Mouse (Mus musculus) telencephalon, adult 2 months (tissue): ENCODE data around the gene Stxbp6.

Experiments used
- DNase-seq: peaks from one replicate; pipeline ENCODE4 v3.0.0-alpha.2; 2011; ENCODE audit warnings: low read depth, low spot score

Gene Stxbp6

DNA sequence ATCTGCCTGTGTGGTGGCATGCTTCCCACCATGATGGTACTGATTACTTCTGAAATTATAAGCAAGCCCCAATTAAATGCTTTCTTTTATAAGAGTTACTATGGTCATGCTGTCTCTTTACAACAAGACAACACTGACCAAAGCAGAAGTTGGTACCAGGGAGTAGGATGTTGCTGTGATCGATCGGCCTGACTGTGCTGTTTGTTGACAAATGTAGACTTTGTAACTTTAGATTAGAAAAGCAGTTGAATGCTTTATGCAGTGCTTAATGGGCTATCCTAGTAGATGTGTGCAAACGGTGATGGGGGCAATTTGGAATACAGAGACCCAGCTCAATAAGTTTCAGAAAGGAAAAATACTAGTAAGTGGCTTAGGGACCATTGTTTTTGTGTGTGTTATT lies 77.6 kb downstream of the Stxbp6 start:
- DNase-seq, result no peak

DNA sequence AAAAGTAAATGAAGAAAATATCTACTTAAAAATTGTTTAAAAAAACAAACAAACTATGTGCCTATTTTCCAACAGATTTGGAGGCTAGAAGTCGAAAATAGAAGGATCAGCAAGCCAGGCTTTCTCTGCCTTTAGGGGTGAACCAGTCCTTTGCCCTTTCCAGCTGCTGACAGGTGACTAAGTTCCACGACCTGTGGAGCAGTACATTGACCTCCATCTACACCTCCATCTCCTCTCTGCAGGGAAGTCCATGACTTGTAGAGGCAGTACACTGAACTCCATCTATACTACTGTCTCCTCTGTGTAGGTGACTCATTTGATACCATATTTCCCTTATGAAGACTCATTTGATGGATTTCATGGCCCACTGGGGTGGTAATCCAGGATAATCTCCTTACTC lies 78.2 kb downstream of the Stxbp6 start:
- DNase-seq, result no peak

DNA sequence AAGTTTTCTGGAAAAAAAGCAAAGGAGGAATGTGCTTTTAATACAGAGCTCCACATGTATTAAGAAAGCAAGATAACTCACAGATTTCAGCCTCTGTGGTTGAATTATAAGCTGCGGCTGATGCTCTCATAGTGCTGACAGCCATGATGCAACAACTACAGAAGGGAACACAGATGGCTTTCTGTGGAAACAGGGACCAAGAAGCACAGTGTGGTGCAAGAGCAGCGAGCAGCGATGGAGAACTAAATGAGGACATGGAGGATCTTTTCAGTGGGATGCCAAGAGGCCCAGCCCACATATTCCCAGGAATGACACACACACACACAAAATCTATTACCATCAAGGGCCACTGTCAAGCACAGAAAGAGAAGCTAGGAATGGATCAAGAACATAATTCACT lies 81.1 kb downstream of the Stxbp6 start:
- peak; percentile 81 for DNase-seq

DNA sequence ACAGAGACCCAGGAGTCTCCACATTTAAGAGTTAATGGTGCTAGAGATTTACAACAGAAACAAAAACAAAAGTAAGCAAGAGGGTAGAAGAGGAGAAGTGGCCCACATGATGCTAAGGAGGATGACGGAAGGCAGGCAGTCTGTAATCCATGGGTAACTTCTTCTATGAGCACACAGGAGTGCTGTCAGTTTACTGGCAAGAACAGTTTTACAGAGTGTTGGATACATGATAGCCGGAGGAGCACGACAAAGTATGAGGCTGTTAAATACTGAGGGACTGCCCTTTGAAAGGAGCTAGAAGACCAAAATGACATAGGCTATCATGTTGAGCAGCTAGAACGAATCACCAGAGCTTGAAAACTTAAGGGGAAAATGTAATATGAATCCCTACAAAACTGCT lies 81.7 kb downstream of the Stxbp6 start:
- DNase-seq, result no peak

DNA sequence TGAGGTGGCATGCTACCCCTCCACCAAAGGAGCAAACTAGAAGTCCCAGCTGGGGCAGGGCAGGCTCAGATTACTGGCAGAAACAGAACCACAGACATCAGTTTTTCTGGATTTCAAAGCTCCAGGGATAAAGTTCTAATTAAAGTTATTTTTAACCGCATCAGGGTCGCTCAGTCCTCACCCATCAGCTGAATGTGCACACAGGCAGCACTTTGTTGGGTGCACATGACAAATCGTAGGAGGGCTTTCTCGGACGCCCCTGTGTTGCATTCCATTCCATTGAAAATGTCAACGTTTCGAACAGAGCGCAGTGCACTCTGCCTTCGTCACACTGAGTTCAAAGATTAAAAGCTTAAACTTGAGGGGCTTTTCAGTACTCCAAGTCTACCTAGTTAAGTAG lies 84.1 kb downstream of the Stxbp6 start:
- DNase-seq, result no peak

DNA sequence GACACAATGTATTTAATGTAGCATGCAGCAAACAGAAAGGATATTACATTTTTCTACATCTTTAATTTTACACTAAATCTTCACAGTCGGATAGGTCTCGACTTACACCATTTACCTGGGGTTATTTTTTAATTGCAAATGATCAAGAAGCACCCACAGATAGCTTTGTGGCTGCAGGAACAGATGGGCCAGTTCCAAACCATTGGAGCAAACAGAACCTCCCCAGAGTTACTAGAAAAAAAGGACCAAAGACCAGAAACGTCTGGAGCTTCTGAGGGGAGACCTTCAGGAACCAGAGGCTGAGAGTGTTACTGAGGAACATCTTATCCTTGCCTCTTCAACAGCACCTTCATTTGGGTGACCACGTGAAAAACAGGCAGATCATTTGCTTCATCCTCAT lies 85.5 kb downstream of the Stxbp6 start:
- no peak for DNase-seq

DNA sequence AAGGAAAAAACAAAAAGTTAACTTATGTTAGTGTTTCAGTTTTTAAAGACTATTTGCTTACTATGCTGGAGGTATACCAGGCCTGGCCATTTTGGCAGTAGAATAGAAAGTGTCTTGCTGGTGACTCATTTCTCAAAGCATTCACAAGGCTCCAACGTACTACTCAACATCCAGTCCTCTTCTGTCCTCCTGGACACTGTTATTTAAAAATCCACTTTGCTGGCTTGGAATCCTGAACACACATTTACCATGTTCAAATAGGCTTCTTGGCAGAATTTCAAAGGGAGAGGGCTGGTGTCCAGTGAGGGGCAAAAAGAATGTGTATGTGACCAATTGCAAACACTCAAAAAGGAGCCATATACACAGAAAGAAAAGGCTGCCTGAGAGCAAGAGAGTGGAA lies 86.7 kb downstream of the Stxbp6 start:
- DNase-seq, result no peak

DNA sequence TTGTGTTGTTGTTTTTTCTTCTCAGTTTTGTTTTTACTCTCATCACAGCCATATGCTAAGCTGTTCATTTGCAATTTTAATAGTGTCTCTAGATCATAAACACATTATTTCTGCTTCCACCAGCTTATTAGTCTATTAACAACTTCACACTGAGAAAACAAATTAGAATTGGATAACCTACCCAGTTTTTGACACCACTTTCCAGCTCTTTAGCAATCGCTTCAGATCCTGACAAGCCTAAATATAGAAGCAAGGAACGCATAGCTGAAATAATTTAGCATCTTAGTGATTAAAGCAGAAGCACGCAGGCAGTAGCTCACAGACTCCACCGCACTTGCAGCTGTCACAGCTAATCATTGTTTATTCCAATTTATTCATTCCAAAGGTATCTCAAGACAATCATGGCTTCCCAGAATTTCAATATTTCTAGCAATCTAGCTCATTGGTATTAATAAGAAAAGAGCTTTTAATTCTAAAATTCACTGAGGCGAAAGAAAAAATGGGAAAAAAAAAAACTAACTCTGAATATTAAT lies 95.1 kb downstream of the Stxbp6 start:
- no peak for DNase-seq

DNA sequence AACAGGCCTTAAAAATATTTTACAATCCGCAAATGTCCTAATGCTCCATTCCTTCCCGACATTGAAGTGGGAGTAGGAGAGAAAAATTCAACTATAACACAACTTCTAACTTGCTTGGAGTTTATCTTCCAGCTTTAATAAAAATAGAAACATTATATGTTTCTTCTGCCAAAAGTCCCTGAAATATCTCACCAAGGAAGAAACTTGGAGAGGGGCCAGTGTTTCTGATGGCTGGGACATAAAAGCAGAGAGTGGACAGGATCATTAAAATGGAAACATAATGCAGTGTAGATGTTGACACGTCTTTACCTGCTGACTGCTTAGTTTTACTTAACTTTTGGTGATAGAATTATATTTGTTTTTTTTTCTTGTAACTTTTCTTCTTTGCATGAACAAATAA lies 99.2 kb downstream of the Stxbp6 start:
- no peak for DNase-seq

DNA sequence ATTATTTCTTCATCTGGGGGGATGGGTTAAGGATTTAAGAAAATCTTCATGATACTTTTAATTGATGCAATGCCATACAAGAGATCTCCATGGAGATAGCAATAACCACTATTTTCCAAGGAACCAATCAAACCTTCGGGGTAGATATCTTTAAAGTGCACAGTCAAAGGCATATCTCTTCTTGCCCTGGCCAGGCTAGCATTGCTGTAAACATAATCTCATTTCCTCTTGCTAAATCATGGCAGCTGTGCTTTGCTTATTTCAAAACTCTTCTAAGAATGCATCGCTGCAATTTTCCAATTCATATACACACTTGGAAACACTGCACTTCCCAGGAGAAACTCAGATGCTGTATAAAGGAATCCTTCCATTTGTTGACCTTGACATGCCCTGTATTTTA lies 103.0 kb downstream of the Stxbp6 start:
- no peak for DNase-seq

DNA sequence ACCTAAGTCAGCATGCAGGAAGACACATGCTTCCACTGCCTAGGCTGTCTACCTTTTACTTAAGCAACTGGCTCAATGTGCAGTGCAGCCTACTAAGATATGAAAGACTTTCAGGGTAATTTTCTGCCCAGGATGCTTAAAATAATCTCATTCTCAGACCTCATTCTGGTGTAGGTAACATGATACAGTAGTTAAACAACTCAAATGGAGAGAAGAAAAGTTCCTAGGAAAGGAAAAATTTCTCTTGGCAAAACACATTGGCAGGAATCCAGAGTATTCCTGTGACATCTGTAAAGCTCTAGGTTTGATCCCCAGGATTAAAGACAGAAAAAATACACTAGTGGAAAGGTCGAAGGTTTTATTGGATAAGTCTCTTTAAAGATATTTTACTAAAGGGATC lies 107.1 kb downstream of the Stxbp6 start:
- no peak for DNase-seq

DNA sequence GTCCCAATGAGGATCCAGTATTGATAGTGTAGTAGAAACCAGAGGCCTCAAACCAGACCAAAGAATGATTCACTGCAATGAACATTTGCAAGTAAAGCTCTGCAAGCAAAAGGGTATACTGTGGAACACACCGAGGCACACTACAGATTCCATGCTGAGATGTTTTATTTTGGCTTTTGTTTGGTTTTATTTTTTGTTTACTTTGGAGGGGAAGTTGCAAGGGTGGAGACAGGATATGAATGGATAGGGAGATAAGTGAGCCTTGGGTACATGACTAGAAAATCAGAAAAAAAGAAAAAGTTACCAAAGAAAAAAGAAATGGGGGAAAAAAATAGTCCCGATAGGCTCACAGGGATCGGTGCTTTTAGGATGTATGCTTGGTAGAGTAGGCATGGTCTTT lies 117.0 kb downstream of the Stxbp6 start:
- DNase-seq, result no peak

DNA sequence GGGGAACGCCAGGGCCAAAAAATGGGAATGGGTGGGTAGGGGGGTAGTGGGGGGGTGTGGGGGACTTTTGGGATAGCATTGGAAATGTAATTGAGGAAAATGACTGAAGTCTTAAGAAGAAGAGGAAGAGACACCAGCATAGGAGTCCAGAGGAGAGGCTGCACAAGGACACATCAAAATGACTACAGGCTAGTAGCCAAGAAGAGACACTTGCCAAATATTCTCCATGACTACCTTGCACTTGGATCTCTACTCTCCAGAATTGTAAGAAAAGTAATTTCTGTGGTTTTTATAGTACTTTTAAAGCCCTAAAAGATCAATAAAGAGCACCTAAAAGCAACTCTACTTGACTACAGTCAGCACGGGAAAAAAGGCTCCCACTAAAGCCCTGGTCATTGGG lies 121.4 kb downstream of the Stxbp6 start:
- DNase-seq, result no peak

DNA sequence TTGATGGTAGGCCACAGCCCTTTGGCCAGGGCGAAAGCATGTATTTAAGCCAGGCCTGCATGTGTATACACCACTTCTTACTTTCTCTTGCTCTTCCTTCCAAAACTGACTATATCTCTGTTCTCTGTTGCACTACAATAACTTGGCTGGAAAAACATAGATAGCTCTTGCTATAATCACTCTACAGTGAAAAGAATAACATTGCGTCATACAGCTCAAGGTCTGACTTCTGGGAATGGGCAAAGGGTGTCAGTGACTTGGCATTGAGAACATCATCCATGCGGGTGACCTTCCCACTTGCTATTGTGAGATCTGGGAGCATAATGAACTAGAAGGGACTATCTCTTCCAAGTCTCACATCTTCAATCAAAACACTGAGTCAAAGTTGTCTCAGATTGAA lies 122.4 kb downstream of the Stxbp6 start:
- DNase-seq, result no peak

DNA sequence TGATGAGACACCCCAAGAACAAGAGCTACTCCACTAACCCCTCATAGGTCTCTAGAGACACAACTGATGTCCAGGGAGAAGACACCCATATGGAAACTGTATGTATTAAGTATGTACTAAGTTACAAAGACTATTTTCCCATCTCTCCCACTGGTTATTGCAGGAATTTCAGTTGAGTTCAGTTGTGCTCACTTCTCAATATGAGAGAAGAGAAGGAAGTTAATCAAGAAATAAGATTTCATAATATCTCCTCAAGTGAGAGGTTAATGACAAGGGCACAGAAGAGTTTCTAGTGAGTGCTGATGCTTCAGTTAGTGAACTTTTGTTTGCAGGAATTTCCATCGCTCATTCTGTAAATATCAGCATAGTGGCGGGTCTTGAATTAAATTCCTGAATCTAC lies 124.0 kb downstream of the Stxbp6 start:
- DNase-seq, result no peak

DNA sequence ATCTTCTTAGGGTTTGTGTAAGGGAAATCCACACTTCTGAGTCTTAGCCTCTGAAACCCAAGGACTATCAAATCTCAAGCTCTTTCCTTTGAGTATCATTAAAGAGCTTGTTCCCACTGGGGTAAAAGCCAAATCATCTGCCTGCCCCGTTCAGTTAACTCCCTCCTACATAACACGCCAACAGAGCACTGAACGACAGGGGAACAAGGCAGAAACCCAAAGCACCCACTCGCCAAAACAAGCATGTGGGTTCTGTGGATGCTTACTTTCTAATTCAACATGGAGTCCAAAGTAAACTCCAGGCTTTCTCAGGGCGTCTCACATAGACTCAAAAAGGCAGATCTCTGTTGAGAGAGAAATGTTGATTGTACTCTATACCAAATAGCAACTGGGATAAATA lies 126.7 kb downstream of the Stxbp6 start:
- DNase-seq, result no peak

DNA sequence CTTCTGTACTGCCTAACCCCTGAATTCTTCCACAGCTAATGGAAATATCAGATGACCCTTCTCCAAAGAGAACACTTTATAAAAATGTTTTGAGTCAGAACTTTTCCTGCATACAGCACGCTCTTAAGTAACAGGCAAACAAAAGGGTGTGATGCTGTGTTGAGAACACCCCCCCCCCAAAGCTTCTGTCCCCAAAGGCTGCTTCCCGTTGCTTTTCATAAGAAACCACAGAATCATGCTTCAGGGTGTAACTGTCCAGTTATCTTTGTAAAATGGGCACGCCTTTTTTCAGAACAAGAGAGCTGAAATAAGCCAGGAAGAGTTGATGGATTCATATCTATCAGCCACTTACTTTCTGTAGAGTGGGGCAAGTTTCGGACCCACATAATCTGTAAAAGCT lies 134.2 kb downstream of the Stxbp6 start:
- no peak for DNase-seq

DNA sequence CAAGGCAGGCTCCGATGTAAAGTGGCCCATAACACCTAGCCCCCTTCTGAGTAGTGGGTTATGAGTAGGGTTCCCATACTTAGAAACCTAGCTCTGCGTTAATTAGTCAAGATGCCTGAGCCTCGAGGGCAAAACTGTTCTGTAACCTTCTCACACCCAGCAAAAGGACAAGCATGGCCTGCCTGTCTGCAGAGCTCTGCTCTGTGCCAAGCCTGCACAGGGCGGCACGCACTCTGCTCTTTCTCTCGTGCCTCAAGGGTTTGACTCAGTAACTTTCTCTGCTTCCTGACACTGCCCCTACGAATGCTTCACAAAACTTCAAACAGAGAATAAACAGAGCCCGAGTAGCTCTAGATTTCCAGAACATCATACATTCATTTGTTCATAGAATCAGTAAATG lies 135.4 kb downstream of the Stxbp6 start:
- DNase-seq, result no peak

DNA sequence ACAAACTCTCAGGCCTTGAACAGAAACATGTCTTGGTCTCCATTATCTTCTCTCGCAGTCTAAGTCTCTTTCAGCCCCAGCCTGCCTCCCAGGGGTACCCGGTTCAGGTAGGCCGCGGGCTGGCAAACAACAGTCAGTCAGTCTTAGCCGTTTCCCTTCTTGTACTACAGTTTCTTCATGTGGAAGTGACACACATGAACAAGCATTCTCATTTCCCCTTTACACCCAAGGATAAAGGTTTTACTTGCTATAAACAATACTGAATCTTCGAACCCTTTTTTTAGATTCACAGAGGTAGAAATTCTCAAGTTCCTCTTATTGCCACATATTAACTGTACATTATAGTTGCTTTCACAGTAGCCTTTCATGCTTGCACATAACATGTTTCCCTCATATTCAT lies 141.6 kb downstream of the Stxbp6 start:
- no peak for DNase-seq

DNA sequence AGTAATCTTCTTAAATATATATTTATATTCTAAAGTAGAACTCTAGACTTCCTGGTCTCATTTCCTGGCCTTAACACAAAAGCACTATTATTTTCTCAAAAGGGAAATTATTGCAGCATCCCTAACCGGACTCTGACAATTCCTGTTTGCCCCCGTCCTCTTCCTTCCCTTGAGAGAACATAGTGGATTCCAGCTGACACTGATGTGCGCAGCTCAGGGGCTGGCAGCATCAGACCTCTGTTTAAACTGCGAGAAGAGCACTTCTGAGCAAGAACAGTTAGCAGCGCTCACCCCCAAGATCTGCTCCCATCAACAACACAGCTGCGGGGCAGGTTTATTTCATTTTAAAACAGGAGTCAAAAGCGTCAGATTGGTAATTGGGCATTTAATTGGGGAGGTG lies 142.8 kb downstream of the Stxbp6 start:
- DNase-seq, result no peak

DNA sequence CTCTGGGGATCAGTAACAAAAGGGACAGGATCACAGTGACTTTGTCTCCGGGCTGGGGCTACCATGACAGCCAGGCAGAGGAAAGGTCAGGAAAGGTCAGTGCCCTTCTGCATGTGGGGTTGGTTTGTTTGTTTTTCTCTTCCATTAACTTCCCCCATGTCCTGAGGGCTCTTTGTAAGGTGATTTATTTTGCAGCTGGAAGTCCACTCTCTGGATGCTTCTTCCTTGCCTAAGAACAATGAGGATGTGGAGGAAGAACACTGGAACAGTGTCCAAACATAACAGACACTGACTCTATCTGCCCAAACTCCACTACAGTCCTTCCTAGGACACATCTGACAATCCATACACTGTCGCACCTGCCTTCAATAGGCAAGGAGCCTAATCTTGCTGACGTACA lies 146.1 kb downstream of the Stxbp6 start:
- DNase-seq, result no peak

DNA sequence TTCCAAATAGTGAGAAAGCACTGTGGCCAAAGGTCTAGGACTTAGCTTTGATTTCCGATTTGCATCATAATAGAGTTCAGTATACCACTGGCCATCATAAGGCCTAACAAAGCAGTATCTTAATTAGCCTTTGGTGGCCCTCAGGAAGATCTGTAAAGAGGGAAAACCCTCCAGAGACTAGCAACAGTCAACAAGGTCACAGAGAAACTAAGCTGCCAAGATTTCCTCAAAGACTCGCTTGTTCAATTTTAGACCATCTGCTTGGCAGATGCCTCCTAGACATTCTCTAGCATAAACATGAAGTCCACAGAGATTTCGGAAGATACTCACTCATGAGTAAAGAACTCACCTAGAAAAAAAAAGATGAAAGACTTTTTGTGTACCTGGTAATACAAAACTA lies 148.6 kb downstream of the Stxbp6 start:
- DNase-seq, result no peak

DNA sequence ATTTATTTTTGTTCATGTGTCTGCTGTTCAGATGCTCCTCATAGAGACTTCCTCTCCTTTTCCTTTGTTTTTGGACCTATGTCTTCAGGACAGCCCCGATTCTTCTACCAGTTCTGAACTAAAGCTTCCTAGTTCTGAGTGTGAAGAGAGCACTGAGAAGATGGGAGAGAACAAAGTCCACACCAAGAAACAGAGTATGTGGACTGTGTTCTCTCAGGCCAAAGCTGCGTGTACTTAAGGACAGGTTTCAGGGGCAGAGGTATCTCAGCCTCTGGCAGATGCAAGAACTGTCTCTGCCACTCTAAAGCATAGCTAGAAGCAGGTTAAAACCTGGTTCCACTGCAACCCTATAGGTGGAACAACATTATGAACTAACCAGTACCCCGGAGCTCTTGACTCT lies 151.2 kb downstream of the Stxbp6 start:
- DNase-seq, result no peak

DNA sequence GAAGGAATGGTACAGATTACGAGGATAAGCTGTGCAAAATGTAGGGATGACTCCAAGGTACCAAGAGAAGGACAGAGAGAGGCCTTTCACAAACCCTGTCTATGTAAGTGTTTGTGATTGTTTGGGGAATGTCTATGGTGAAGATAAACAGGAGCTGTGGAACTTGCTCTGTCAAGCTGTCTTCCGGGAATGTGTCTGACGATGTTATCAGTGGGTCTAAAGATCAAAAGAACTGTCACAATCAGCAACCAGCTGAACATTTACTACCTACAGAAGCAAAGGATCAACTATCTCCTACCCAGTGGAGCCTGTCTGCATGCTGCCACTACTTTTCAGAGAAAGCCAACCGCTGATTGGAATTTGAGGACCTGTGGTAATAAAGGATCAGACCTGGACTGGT lies 152.3 kb downstream of the Stxbp6 start:
- no peak for DNase-seq

DNA sequence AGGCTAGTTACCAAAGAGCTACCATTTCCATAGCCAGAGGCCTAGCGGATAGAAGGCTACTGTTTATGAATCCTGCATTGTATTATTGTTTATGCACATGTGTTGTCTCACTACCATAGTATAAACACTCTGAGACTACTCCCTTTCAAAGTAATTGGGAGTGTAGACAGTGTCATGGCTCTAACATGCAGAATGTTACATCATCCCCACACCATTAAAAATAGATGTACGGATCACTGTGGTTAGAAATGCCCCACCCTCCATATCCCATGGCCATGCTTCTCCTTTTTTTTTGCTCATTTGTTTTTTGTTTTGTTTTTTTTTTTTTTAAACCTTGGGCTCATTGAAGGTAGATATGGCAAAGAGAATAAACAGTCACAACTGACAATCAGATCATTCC lies 154.9 kb downstream of the Stxbp6 start:
- DNase-seq, result no peak
